Mouse (Mus musculus) limb, embryonic 13.5 days (tissue): ENCODE results near the gene Olfr139. TPM values are rescaled to one million over a fixed set of nuclear protein-coding genes. Genes with fewer than 3 reads are reported as not detected.

Experiments
- ATAC-seq: fragments of 200-750 bp; cut with Nextera tagmentation; 2 replicates; pipeline ENCODE4 v1.8.0; 2017; ENCODE audit warnings: low read depth, moderate number of reproducible peaks, moderate TSS enrichment; ENCODE audit not compliant: low FRiP score
- H3K27ac ChIP-seq: fragments of 300-500 bp; sonication (generic); 2 replicates; pipeline ENCODE4 v1.5.1; 2015; ENCODE audit warnings: inconsistent platforms, mild to moderate bottlenecking, moderate library complexity
- H3K27me3 ChIP-seq: fragments of 300-500 bp; sonication (generic); 2 replicates; pipeline ENCODE4 v1.6.1; 2015; ENCODE audit warnings: mild to moderate bottlenecking, inconsistent platforms
- H3K36me3 ChIP-seq: fragments of 300-500 bp; sonication (generic); 2 replicates; pipeline ENCODE4 v1.6.1; 2015; ENCODE audit warnings: inconsistent platforms, mild to moderate bottlenecking, moderate library complexity
- H3K4me1 ChIP-seq: fragments of 300-500 bp; sonication (generic); 2 replicates; pipeline ENCODE4 v1.6.1; 2015; ENCODE audit warnings: inconsistent platforms
- H3K4me2 ChIP-seq: fragments of 300-500 bp; sonication (generic); replicated peaks from 2 replicates; pipeline ENCODE4 v1.6.1; 2015; ENCODE audit warnings: inconsistent platforms, mild to moderate bottlenecking, moderate library complexity
- H3K4me3 ChIP-seq: fragments of 300-500 bp; sonication (generic); 2 replicates; pipeline ENCODE4 v1.5.1; 2015; ENCODE audit warnings: moderate library complexity, mild to moderate bottlenecking, inconsistent platforms
- H3K9ac ChIP-seq: fragments of 300-500 bp; sonication (generic); 2 replicates; pipeline ENCODE4 v1.6.1; 2015; ENCODE audit warnings: mild to moderate bottlenecking, inconsistent platforms
- H3K9me3 ChIP-seq: fragments of 300-500 bp; sonication (generic); 2 replicates; pipeline ENCODE4 v1.6.1; 2016; ENCODE audit warnings: inconsistent platforms
- WGBS: fragments of 180-500 bp; shearing (Covaris S2); methylation state at CpG from one replicate; pipeline ENCODE4 v1.1.7; 2015; 5-methylcytosine and 5-hydroxymethylcytosine counted together
- polyA plus RNA-seq: library from polyadenylated mRNA; unstranded; fragments of >200 nt; fragmentation: Nextera tagmentation; extraction: Ambion mirVana; gene quantifications from 2 replicates; pipeline ENCODE4 v1.2.1, GENCODE M21; 2015

The Olfr139 gene
- not detected in 2 replicates for polyA plus RNA-seq

DNA sequence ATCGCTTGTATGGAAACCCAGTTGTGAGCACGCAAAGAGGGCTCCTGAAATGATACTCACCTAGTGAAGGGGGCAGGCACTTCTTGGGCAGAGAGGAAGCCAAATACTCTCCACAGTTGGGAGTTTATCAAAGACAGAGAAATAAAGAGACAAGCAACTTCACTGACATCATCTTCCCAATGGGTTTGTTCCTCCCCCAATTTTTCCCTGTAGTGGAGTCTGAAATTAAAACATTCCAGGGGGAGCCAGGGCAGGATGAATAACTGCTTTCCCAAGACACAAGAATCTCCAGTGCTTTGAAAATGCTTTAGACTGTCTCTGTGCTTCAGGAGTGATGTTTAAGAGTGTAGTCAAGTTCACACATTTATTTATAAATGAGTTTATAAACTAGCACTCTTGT lies at the start of gene Olfr139, which contains the start of gene Olfr399:
Gene Olfr139, minus strand, starts transcription at position 101 of the 400 bp plus-strand sequence.
Gene Olfr399, minus strand, starts transcription at position 165 of the 400 bp plus-strand sequence.
- H3K36me3 ChIP-seq = no peaks in the 10 kb centered on the region
- no peaks in the 10 kb centered on the region for H3K27me3 ChIP-seq
- H3K9me3 ChIP-seq = peaks cover 30% of the 10 kb centered on the region
- H3K4me1 ChIP-seq = no peaks in the 10 kb centered on the region
- no peak for ATAC-seq
- H3K27ac ChIP-seq = no peak within 1 kb of the TSS
- H3K4me2 ChIP-seq = no peak within 1 kb of the TSS
- H3K9ac ChIP-seq = no peak within 1 kb of the TSS
- WGBS = 72% methylated on average over 2 of the region's 2 CpGs
- no peak within 1 kb of the TSS for H3K4me3 ChIP-seq

DNA sequence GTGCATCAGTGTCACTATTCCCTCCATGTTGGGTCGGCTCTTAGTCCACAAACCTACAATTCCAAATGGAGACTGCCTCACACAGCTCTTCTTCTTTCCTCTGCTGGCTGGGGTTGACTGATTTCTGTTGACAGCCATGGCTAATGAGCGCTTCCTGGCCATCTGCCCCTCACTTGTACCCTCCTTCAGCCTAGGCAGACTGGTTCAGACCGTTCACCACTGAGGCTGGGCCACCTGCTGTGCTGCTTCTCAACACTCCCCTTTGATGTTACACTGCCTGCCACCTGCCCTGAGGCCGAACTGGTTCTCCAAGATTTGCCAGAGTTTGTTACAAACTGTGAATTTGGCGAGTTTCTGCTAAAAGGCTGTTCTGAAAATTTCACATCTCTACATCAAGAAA lies 48.7 kb upstream of the Olfr139 start:
- no peaks in the 10 kb centered on the region for H3K36me3 ChIP-seq
- H3K4me3 ChIP-seq = no peak overlapping the region
- 30% methylated on average over 5 of the region's 5 CpGs for WGBS
- no peak overlapping the region for H3K27ac ChIP-seq
- no peak for ATAC-seq
- no peak overlapping the region for H3K9ac ChIP-seq
- no peak overlapping the region for H3K4me2 ChIP-seq
- no peaks in the 10 kb centered on the region for H3K4me1 ChIP-seq
- H3K9me3 ChIP-seq = peaks cover 17% of the 10 kb centered on the region
- no peaks in the 10 kb centered on the region for H3K27me3 ChIP-seq

DNA sequence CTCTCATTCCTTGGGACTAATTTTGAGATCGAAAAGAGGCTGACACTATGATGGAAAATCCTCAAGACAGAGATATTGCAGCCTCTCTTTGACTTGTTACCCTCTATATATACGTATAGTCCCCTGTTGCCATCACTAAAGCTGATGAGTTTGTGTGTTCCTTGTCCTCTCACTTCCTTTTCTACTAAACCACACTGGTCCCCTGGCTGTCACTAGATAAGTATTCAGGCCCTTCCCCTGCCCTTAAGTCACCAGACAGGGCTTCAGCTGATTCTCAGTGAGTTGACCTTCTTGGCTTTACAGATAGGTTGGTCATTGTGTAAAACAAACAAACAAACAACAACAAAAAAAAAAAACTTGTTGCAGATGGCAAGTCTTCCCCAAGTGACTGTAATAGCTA lies 45.2 kb upstream of the Olfr139 start:
- no peak for ATAC-seq
- Histone ChIP-seq H3K36me3 (no peaks in the 10 kb centered on the region), H3K4me3 (no peak overlapping the region), H3K4me2 (no peak overlapping the region), H3K9ac (no peak overlapping the region), H3K27ac (no peak overlapping the region), H3K27me3 (no peaks in the 10 kb centered on the region), H3K4me1 (no peaks in the 10 kb centered on the region), H3K9me3 (peaks cover 8% of the 10 kb centered on the region; the same call in 1 of the 2 replicates)
- 49% methylated on average over 2 of the region's 2 CpGs for WGBS

DNA sequence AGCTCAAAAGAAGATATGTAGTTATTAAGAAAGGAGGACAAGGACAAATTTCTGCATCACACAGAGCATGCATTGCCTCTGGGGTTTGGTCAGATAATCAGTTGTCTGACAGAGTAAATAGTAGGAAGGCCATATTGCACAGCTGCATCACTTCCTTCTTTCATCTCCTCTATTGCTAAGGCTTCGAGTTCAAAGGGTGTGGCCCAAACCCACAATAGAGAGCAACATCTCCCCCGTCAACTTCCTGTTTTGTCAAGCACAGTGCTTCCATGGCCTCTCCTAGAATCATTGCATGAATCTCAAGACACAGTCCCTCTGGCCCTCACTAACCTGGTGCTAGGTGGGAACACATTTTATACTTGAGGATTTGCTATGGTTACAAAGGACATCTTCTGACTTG lies 44.4 kb upstream of the Olfr139 start:
- ATAC-seq = no peak
- H3K4me2 ChIP-seq = no peak overlapping the region
- no peak overlapping the region for H3K27ac ChIP-seq
- H3K4me3 ChIP-seq = no peak overlapping the region
- H3K9ac ChIP-seq = no peak overlapping the region
- 70% methylated on average over 2 of the region's 2 CpGs for WGBS
- peaks cover 7% of the 10 kb centered on the region; the same call in 1 of the 2 replicates for H3K9me3 ChIP-seq
- no peaks in the 10 kb centered on the region for H3K27me3 ChIP-seq
- no peaks in the 10 kb centered on the region for H3K36me3 ChIP-seq
- no peaks in the 10 kb centered on the region for H3K4me1 ChIP-seq

DNA sequence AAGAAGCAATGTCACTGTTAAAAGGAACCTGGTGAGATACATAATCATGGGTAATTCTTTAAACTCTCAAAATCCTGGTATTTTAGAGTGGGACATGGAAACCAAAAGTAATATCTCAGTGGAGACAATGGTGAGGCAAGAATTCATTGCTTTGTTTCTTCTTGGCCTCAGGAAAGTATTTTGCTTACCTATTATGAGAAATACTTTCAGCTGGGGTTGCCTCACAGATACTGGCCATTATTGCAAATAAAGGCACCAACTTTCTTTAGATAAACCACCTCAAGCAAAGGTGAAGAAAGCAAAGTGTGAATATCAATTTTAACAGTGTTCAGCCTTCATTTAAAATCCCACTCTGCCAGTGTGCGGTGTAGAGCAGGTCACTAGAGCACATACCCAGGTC lies 13.3 kb upstream of the Olfr139 start, which contains the start of gene Zfp616:
Gene Zfp616, plus strand, starts transcription at position 301 of the 400 bp plus-strand sequence.
- Histone ChIP-seq H3K9me3 (peaks cover 15% of the 10 kb centered on the region), H3K27ac (no peak within 1 kb of the TSS), H3K4me2 (no peak within 1 kb of the TSS), H3K4me3 (no peak within 1 kb of the TSS), H3K36me3 (no peaks in the 10 kb centered on the region), H3K4me1 (no peaks in the 10 kb centered on the region), H3K9ac (no peak within 1 kb of the TSS), H3K27me3 (no peaks in the 10 kb centered on the region)
- 84% methylated on average over 1 of the region's 1 CpGs for WGBS
- ATAC-seq = no peak

DNA sequence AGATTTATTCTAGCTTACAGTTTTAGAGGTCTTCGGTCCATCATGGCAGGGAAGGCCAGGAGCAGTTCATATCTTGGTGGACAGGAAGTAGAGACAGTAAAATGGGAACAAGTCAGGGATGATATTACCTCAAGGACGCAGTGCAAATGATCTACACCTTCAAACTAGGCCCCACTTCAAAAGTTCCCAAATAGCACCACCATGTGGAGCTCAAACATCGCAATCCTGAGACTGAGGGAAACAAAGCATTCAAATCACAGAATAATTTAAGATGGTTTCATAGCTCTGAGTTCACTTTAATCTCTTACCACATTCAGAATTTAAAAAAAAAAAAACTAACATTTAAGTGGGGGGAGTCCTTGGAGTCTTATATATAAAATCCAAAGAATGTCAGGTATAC lies 5.0 kb downstream of the Olfr139 start:
- Histone ChIP-seq H3K27me3 (no peaks in the 10 kb centered on the region), H3K27ac (no peak overlapping the region)
- 75% methylated on average over 3 of the region's 3 CpGs for WGBS

More for the DNA sequence above, 5.0 kb downstream of the Olfr139 start:
- H3K36me3 ChIP-seq = no peaks in the 10 kb centered on the region
- H3K4me1 ChIP-seq = no peaks in the 10 kb centered on the region
- no peak overlapping the region for H3K4me2 ChIP-seq
- no peak overlapping the region for H3K4me3 ChIP-seq
- ATAC-seq = no peak
- H3K9ac ChIP-seq = no peak overlapping the region
- peaks cover 16% of the 10 kb centered on the region for H3K9me3 ChIP-seq

Other genes with a start within 250 kb of the Olfr139 start
- gene Olfr392, start 239.5 kb downstream of the Olfr139 start, polyA plus RNA-seq = not detected in 2 replicates
- gene Olfr393, start 205.1 kb downstream of the Olfr139 start, polyA plus RNA-seq = not detected in 2 replicates
- gene Olfr394, start 165.8 kb downstream of the Olfr139 start, polyA plus RNA-seq = not detected in 2 replicates
- not detected in 2 replicates for gene Olfr395, start 147.3 kb downstream of the Olfr139 start, polyA plus RNA-seq
- not detected in 2 replicates for gene Olfr23, start 119.9 kb downstream of the Olfr139 start, polyA plus RNA-seq
- not detected in 2 replicates for gene Olfr397, start 95.7 kb downstream of the Olfr139 start, polyA plus RNA-seq
- gene Olfr398, start 66.1 kb downstream of the Olfr139 start, polyA plus RNA-seq = not detected in 2 replicates
- gene Olfr399, start 64 bp upstream of the Olfr139 start, polyA plus RNA-seq = not detected in 2 replicates
- gene Zfp616, start 13.4 kb upstream of the Olfr139 start, polyA plus RNA-seq = not detected in 2 replicates
- gene Olfr401, start 57.2 kb upstream of the Olfr139 start, polyA plus RNA-seq = not detected in 2 replicates
- gene Olfr402, start 97.0 kb upstream of the Olfr139 start, polyA plus RNA-seq = not detected in 2 replicates
- not detected in 2 replicates for gene Olfr403, start 129.7 kb upstream of the Olfr139 start, polyA plus RNA-seq
- not detected in 2 replicates for gene Olfr43, start 154.8 kb upstream of the Olfr139 start, polyA plus RNA-seq
- not detected in 2 replicates for gene Olfr406, start 203.3 kb upstream of the Olfr139 start, polyA plus RNA-seq
- not detected in 2 replicates for gene Olfr59, start 227.2 kb upstream of the Olfr139 start, polyA plus RNA-seq